Mouse (Mus musculus) spleen, postnatal 36 days (tissue): ENCODE measurements around the gene Maff.

Experiments used
- DNase-seq, 2 experiments: peaks; one replicate each; pipeline ENCODE4 v3.0.0; 2022; ENCODE audit warnings: low spot score in 2 of 2, mixed read lengths in 1 of 2

Maff gene

GRCm38 (mm10) chr15:79346051-79346793, at the start of gene Maff:
Gene Maff (plus strand): TSS chr15:79346621.
- DNase-seq: no peak

- DNase-seq: no peak
Observed at GRCm38 (mm10) chr15:79298553-79298952, 47.9 kb upstream of the Maff start.

GRCm38 (mm10) chr15:79299563-79300155, 46.8 kb upstream of the Maff start:
- no peak for DNase-seq

GRCm38 (mm10) chr15:79303725-79304124, 42.7 kb upstream of the Maff start:
- no peak for DNase-seq

- DNase-seq: no peak
Observed at GRCm38 (mm10) chr15:79304832-79305231, 41.6 kb upstream of the Maff start.

GRCm38 (mm10) chr15:79306043-79306637, 40.3 kb upstream of the Maff start:
- no peak for DNase-seq

- DNase-seq: no peak
Observed at GRCm38 (mm10) chr15:79307861-79308260, 38.6 kb upstream of the Maff start.

GRCm38 (mm10) chr15:79313848-79314369, 32.5 kb upstream of the Maff start:
- DNase-seq: no peak

GRCm38 (mm10) chr15:79321733-79322190, 24.7 kb upstream of the Maff start:
- no peak for DNase-seq

- DNase-seq: peak in 1 of 2 experiments; percentile 30
Observed at GRCm38 (mm10) chr15:79322281-79322990, 24.0 kb upstream of the Maff start.

GRCm38 (mm10) chr15:79322991-79323790, 23.2 kb upstream of the Maff start:
- DNase-seq: peak; percentile 52 to 60

- DNase-seq: no peak
Observed at GRCm38 (mm10) chr15:79323791-79324155, 22.6 kb upstream of the Maff start.

GRCm38 (mm10) chr15:79324373-79324772, 22.0 kb upstream of the Maff start:
- DNase-seq: no peak

- no peak for DNase-seq
Observed at GRCm38 (mm10) chr15:79325742-79326141, 20.7 kb upstream of the Maff start.

GRCm38 (mm10) chr15:79326264-79326663, 20.2 kb upstream of the Maff start:
- no peak for DNase-seq

- DNase-seq: peak in 1 of 2 experiments; percentile 36
Observed at GRCm38 (mm10) chr15:79326971-79327961, 19.2 kb upstream of the Maff start.

- DNase-seq: peak; percentile 99
Observed at GRCm38 (mm10) chr15:79328058-79328938, 18.1 kb upstream of the Maff start, which contains the start of gene Pla2g6. Gene Pla2g6 (minus strand): TSS chr15:79328390.

GRCm38 (mm10) chr15:79328939-79329275, 17.5 kb upstream of the Maff start:
- DNase-seq: no peak
